Mouse (Mus musculus) megakaryocyte-erythroid progenitor cell, adult 5-6 weeks (primary cell): Measurements from ENCODE around the gene Ramp1. TPM values are rescaled to one million over a fixed set of nuclear protein-coding genes. Genes with fewer than 3 reads are reported as not detected.

ENCODE experiments used
- ATAC-seq: replicated peaks from 2 replicates; pipeline ENCODE4 v1.8.0; 2016; ENCODE audit warnings: mild to moderate bottlenecking, inconsistent platforms; ENCODE audit not compliant: severe bottlenecking, poor library complexity, low FRiP score, low TSS enrichment
- total RNA-seq, 2 experiments: library from RNA; stranded (forward) in 1 of 2; stranded (reverse) in 1 of 2; fragments of 200-1000, 215-1000 nt in 1 of 2; fragments of >200 nt in 1 of 2; fragmentation: Nextera tagmentation in 1 of 2; gene quantifications; 2 replicates each; pipeline ENCODE4 v1.2.3; 2014 to 2017

The Ramp1 gene
- total RNA-seq, 2 experiments from 2014 or later, result 18.7 to 28.4 TPM

DNA sequence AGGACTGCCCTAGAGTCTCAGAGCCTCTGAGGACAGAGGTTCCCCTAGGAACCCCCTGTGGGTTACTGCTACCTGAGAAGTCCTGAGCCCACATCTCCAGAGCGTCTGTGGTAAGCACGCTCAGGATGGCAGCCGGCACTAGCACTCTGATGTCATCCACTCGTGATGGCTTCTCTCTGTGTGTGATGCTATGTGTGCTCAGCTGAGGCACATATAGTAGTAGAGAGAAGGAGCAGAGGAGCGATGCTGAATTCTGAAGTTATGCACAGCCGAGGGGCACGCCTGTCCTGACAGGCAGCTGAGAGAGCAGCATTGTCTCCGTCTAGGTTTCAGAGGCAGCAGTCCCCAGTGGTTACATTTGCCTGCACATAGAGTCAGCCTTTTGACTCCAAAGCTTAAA, 12.6 kb downstream of the Ramp1 start:
- no peak for ATAC-seq

DNA sequence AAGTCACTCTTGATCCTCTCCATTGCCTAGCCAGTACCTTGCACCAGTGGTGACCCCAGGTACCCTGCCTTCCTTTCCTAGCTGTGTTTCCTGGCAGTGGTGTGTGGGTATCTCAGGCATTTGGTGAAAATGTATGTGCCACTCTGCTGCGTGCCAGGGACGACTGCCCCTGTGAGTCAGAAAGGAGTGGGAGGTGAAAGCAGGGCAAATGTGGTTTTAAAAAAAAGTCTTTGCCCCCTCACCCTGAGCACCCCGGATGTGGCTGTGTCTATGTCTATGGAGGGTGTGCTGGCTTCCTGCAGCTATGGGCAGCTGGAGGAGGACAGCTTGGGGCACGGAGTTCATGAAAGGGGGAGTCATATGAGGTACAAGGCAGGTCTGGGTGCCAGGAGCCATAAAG, 13.6 kb downstream of the Ramp1 start:
- no peak for ATAC-seq

DNA sequence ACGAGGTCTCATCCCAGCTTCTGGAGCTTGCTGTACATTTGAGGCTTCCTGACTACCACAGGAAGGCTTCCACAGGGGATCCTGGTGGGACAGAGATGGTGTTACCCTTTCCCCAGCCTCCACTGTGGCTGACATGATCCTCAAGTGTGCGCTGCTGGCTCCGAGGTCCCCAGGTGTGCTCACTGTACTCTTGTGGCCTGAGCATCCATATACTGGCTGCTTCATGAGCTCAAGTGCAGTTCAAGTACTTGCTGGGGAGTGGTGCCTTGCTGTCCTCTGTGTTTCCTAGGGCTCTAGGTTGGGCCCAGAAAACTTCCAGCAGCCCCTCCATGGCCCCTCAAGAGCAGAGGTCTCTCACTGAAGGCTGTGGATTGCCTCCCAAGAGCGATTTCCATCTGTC, 14.1 kb downstream of the Ramp1 start:
- ATAC-seq, result no peak

DNA sequence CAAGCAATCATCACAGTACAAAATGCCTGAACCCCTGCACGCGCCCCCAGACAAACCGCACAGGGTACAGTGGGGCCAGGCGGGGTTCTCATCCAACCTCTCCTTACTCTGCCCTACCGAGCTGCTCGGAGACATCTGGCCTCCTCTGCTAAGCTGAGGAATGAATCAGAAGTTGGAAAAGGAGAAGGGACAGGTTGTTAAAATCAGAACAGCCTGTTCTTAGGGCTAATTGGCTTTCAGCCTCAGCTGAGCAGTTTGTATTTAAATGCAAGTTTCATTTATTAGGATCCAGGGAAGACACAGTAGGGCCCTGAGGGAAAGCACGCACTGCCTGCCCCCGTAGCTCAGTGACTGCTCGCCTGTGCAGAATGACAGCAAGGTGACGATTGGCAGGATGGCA, 20.2 kb downstream of the Ramp1 start:
- ATAC-seq, result no peak

DNA sequence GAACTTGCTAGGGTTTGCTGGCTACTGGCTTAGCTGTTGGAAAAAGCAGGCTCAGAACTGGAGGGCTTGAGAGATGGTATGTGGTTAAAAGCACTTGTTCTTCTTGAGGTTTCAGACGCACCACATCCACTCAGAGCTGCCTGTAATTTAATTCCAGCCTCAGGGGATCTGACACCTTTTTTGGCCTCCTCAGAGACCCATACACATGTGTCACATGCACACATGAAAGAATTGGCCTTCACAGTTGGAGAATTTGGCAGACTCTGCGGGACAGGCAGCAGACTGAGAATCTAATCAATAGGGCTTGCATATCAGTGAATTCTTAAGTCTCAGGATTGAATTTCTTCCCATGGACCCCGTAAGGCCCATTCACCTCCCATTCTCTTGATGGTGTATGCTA, 21.5 kb downstream of the Ramp1 start:
- no peak for ATAC-seq

DNA sequence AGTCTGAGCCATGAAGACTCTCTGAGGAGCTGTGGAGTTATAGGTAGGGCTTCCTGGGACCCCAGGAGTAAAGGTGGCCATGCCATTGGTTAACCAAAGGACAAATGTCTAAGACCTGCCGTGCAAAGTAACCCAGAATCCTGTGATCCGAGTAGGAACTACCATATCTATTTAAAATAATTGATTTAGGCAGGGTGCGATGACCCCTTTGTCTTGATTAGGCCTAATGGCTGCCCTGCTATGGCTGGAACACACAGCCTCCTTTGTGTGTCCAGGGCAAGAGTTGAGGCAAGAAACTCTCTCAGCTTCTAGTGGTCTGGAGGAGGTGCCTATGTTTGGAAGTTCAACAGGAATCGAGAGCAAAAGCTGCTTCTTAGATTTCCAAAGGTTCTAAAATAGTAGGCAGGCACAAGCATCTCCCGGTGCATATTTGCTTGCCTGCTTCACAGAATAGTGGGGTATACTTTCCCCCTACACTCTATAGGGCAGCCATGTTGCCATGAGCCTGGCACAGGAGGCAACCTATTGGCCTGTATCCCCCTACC, 24.7 kb downstream of the Ramp1 start:
- ATAC-seq, result no peak

DNA sequence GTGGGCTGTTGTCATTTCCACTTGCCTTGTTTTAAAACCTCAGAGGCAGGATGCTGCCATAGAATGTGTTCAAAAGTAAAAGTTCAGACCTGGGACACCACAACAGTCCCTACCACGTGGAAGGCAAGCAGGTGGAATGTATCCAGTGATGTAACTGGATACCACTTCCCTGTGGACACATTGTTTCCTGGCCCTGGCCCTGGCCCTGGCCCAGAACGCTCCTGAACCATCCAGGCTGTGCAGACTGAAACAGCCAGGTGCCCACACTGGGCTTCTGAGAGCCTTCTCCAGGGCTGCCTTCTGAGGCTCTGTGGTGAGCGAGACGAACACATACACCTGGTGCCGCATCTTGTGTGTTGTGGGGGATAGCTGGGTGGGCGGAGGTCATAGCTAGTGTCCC, 26.0 kb downstream of the Ramp1 start:
- no peak for ATAC-seq

DNA sequence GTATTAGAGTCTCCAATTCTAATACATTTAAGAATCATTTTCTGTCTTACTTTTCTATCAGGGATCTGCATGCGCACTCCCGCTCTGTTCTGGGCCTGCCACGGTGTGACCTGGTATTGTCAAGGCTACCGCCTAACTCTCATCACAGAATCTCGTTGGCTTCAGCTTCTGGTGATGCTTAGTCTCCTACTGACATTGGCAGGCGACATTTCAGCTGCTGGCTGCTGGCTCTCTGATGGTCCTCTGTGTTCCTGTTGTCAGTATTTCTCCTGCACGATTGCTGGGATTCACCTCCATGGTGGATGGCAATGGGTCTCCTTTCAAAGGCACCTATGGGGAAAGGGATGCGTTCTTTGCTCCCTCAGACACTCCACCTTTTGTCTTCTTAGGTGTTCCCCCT, 26.7 kb downstream of the Ramp1 start:
- ATAC-seq, result no peak

DNA sequence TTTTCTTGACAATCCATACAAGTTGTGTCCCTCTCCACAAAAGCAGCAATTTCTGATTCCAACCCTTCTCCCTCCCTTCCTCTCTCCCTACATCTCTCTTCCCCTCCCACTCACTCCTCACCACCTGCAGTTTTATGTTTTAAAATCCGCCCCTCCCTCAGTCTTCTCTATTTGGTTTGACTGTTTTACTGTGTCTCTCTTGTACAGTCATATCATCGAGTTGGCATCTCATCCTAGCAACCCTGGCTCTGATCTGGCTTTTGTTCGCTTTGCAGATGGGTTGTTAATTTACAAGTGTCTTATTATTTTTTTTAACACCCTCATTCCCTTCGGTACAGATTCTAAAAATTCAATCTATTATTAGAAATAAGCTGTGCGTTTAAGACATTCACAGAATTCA, 27.3 kb downstream of the Ramp1 start:
- ATAC-seq, result no peak

DNA sequence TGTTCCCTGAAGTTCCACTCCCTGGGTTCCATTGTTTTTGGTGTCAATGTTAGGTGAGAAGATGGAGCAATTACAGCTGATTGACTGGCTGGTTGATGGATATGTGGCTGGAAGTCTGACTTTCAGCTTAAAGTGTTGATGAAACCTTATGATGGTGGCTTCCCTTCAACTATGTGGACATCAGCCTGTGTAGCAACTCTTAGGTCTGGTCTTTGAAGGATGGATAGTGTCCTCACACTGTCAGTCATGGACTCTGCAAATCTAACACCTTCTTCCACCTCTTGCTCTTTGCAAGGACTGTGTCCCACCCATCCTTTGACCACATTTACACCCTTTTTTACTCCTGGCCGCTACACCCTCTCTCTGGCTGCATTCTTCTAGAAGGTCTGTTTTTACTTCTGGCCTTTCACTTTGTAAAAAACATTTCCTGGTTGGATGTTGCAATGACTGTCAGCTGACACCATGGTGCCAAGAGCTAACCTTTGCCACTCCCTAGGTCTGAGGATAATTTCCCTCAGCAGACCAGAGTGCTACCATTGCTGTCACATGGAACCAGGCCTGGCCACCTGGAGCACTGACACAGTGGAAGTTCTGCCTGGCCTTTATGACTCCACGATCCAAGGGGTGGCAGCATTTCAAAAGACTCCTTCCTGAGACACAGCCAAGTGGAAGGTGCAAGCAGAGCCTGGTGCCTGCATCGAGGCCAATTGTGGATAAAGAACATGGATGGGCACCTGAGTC, 27.9 kb downstream of the Ramp1 start:
- ATAC-seq, result no peak

DNA sequence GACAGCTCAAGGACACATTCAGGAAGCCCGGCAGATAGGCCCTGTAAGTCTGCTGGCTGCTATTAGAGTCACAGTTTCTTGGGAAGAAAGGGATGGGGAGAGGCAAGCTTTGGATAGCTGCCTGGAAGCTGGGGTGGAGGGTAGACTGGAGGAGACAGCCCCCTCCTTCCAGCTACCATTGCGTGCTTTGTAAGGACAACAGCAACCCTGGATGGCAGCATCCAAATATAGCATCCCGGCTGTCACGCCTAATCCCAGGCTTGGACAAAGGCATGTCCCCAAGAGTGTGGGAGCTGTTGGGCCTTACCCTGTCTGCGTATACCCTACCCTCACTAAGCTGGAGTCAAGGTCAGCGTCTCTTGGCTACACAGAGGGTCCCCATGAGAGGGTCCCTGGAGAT, 29.7 kb downstream of the Ramp1 start:
- no peak for ATAC-seq

DNA sequence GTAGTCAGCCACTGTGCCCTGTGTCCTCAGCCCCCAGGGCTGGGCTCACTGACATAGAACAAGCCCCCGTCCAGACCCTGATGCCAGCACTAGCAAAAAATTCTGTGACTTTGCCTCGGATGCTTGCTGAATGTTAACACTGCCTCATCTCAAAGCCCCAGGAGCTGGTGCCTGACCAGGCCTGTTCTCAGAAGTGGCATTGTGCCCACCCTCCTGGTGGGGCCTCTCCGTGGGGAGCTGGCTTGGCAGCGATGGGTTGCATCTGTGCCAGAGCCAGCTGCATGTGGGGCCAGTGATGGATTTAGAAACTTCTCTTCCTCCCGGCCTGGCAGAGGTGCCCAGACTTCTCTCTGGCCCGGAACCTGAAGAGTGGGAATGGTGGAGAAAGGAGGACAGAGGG, 30.2 kb downstream of the Ramp1 start:
- no peak for ATAC-seq

DNA sequence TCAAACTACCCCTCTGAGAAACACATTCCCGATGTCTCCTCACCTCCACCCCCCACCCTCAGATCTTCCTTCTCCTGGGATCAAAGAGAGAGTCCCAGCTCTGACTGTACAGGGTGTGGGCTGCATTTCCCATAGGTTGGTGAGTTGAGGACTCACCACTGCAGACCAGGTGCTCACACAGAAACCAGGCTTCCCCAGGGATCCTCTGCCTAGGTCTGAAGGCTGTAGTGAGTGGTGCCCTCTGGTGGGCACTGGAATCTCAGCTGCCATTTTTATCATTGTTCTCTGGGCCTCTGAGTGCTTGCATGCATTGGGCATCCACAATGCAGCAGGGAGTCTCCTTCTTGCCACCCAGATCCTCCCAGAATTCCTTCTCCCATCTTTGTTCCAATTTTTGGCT, 31.5 kb downstream of the Ramp1 start:
- peak; percentile 81 for ATAC-seq

DNA sequence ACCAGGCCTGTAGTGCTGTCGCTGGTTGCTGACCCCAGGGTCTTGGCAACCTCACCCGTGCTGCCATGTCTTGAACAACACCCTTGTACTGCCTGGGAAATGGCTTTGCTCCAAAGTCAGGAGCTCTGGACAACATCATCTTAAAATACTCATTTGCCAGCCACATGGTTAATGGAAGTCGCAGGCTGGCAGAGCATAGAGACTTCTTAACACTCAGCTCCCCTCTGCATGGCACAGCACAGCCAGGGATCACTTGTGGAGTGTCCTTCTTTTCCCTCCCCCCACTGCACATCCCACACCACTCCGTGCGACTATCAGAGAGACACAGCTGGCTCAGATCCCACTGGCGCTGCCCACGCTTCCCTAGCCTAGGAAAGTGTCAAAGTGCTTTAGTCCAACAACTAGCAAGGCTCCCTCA, 32.0 kb downstream of the Ramp1 start:
- ATAC-seq, result no peak

DNA sequence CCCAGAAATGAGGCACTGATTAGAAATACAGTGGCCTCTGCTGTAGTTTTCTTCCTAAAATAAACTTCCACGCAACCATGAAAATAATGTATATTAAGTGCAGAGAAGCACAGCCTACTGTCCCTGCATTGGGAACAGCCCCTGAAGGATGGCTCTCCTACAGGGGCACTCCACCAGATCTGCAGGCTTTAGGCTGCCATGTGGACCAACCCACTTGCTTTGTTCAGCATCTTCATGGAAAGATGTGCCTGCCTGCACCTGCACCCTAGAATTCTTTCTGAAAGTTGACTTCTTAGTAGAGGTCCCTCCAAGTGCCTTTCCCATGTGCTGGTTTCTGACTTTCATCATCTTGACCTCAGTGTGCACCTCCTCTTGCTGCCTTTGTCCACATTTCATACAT, 35.6 kb downstream of the Ramp1 start:
- no peak for ATAC-seq

DNA sequence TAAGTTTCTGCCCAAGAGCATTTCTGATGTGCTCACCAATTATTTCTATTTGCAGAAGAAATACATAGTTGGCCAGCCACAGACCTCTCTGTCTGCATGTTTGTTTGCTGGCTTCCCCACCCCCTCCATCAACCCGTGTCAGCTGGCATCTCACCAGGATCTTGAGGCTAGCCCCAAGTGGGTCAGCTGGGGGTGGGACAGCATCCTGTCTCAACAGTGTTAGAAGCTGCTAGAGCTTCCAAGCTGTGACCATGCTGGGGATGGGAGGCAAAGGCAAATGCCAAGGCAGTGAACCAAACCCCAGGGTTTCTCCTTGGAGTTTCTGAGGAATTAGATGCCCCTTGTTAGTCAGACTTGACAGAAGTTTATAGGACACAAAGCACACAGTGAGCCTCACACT, 36.4 kb downstream of the Ramp1 start:
- ATAC-seq, result no peak

DNA sequence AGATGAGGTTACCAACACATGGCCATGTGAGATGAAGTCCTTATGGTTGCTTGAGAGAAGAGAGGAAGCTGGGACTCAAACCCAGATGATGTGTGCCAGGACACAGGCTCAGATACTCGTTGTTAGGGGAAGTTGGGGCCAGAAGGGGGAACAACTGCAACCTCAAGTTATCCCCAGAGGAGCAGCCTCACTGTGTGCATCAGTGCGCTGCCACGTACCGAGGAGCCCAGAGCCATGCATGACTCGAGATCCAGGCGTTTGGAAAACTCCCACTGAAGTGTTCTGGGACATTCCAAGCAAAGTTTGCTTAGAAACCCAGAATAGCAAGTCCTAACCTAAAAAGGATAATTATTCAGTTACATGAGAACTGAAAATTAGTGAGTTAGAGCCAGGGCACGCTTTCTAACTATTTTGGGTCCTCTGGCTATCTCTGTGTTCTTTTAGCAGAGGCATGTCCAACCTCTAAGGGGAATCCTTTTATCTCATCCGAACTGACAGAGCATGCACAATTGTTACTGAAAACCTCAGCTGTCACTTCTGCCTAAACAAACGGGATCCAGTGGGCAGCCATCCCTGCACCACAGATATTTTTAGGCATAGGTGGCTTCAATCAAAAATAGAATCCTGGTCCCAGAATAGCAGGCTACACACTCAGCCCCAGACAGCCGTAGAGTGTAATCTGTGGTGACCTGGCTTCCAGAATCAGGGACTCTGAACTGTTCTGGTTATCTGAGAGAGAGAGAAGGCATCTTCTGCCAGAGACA, 37.1 kb downstream of the Ramp1 start:
- ATAC-seq, result peak; percentile 28; the same call in 1 of the 2 replicates

DNA sequence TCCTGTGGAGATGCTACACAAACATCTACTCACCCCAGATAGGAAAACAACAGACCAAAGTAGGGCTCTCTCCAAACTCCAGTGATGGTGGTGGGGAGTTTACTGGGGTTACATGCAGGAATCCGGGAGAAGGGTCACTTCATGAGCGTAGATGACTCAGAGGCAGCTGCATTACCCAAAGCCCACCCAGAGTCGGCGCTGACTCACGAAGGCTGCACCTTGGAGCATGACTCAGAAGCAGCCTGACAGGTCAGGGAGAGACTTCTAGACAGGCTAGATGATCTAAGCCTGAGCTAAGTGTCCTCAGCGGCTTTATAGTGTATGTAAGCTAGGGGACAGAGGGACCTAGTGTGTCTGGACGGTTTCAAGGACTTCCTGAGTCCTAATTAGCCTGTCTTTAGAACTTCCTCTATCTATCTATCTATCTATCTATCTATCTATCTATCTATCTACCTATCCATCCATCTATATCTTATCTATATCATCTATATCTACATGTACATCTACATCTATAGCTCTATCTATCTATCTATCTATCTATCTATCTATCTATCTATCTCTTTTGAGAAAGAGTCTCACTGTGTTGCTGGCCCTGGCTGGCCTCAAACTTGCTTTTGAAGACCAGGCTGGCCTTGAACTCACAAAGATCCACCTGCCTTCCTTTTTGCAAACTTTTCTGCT, 40.2 kb downstream of the Ramp1 start:
- no peak for ATAC-seq

DNA sequence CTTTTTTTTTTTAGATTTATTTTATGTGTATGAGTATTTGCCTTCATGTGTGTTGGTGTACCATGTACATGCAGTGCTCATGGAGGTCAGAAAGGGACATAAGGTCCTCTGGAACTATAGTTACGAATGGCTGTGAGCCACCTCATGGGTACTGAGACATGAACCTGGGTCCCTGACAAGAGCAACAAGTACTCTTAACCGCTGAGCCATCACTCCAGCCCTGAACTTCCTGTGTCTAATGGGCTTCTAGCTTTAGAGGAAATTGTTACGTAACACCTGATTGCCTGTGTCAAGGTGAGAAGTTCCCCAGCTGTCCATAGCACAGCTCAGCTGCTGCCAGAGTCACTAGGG, 40.7 kb downstream of the Ramp1 start:
- ATAC-seq, result no peak

DNA sequence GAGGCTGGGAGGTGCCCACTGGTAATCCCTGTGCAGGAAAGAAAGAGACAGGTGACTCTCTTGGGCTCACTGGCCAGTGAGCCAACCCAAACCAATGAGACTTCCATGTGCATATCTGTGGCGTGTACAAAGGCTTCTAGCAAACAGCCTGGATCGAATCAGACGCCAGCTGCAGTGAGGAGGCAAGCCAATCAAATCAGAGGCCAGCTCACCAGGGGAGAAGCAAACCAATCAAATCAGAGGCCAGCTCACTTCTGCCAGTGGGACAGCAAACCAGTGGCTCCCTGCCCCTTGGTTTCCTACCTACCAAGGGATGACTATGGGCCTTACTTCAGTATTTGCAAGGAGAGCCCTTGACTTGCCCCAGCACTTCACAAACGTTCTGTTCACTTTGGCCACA, 46.9 kb downstream of the Ramp1 start:
- no peak for ATAC-seq
